Mouse (Mus musculus): Measurements from ENCODE around the gene Pex11b. TPM values are rescaled to one million over a fixed set of nuclear protein-coding genes. Genes with fewer than 3 reads are reported as not detected.
A peak's percentile ranks its signal among the peaks of the same experiment; 100 is the strongest.

Gene Pex11b
- polyA plus RNA-seq, 1 experiment from 2014 or later: 42.2 TPM

DNA sequence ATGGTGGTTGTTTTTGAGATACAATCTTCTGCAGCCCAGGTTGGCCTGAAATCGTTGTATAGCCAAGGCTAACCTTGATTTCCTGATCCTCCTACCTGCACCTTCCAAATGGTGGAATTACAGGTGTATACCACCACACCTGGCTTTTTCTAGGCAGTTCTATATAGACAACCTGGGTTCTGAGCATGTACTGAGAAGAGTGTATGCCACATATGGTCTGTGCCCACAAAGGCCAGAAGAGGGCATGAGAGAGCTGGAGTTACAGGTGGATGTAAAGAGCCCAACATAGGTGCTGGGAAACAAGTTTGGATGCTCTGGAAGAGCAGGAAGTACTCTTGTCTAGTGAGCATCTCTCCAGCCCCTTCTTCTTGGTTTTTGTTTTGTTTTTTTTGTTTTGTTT is 32.1 kb downstream of the Pex11b start:
- H3K27ac ChIP-seq: no peak overlapping the region
- H3K4me3 ChIP-seq (replicated peaks): no peak overlapping the region
- H3K9me3 ChIP-seq: no peaks in the 10 kb centered on the region
- H3K4me1 ChIP-seq (replicated peaks): peaks cover 13% of the 10 kb centered on the region; the same call in 1 of the 2 replicates
- no peaks in the 10 kb centered on the region for H3K27me3 ChIP-seq (replicated peaks)
- ATAC-seq: no peak
- H3K36me3 ChIP-seq: no peaks in the 10 kb centered on the region
- WGBS: 38% methylated on average over 1 of the region's 1 CpGs
- no peak overlapping the region for H3K4me2 ChIP-seq (replicated peaks)
- H3K9ac ChIP-seq: no peak overlapping the region

DNA sequence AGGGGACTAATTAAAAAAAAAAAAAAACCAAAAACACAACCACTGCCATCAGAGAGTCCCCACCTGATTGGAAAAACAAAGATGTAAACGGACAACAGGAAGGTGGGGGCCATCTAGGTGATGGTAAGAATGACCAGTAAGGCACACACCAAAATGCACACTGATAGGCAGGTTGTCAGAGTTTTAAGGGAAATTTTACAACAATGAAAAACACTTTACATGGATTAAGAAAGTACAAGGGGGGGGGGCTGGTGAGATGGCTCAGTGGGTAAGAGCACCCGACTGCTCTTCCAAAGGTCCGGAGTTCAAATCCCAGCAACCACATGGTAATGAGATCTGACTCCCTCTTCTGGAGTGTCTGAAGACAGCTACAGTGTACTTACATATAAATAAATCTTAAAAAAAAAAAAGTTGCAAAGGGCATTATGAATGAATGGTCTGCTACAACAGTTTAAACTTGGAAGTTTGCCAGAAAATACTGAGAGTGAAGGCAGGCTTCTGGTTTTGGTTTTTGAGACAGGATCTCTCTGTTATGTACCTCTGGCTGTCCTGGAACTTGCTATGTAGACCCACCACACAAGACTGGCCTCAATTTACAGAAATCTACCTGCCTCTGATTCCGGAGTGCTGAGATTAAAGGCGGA is 33.4 kb downstream of the Pex11b start:
- no peaks in the 10 kb centered on the region for H3K9me3 ChIP-seq
- ATAC-seq: no peak
- H3K27ac ChIP-seq: no peak overlapping the region
- no peaks in the 10 kb centered on the region for H3K36me3 ChIP-seq
- H3K4me2 ChIP-seq (replicated peaks): no peak overlapping the region
- no peak overlapping the region for H3K4me3 ChIP-seq (replicated peaks)
- no peak overlapping the region for H3K9ac ChIP-seq
- WGBS: 88% methylated on average over 5 of the region's 5 CpGs
- H3K4me1 ChIP-seq (replicated peaks): peaks cover 8% of the 10 kb centered on the region; the same call in 1 of the 2 replicates
- H3K27me3 ChIP-seq (replicated peaks): no peaks in the 10 kb centered on the region

DNA sequence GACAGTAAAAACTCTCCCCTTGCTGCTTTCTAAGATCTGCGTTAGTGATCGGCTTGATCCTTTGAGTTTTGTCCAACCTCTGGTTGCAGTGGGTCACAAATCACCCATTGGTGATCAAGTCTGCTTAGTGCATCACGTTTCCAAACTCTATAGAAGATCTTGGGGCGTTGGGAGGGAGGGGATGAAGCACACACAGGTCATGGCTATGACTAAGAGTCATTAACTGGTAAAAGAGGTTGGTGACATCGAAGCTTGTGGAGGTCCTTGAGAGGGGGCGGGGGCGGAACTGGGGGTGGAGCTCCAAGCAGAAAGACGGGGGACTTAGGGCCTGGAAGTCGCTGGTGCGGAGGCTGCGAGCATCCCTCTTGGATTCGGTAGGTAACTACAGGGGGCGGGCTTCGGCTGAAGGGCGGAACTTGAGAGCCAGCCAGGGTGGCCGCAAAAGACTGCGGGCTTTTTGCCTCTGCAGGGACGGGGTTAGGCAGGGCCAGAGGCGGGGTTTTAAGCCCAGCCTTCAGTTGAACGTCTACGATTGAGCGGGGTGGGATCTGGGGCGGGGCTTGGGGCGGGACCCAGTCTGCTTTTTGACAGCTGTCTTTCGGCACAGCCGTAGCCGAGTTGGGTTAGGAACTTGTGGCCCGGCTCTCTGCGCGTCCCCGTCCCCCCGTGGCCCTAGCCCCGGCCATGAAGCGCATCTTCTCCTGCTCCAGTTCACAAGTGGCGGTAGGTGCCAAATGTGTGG is 34.7 kb downstream of the Pex11b start, which contains the start of gene Ankrd35:
Ankrd35 (plus strand) TSS at position 405 of the 742 bp plus-strand sequence.
- Histone ChIP-seq H3K4me1 (replicated peaks) (peaks cover 8% of the 10 kb centered on the region; the same call in 1 of the 2 replicates), H3K9ac (peak within 1 kb of the TSS; percentile 12), H3K9me3 (no peaks in the 10 kb centered on the region), H3K4me3 (replicated peaks) (peak within 1 kb of the TSS; percentile 39), H3K36me3 (no peaks in the 10 kb centered on the region), H3K27ac (no peak within 1 kb of the TSS), H3K27me3 (replicated peaks) (no peaks in the 10 kb centered on the region), H3K4me2 (replicated peaks) (peak within 1 kb of the TSS; percentile 87)
- WGBS: 6% methylated on average over 35 of the region's 35 CpGs
- ATAC-seq: peak; percentile 94

DNA sequence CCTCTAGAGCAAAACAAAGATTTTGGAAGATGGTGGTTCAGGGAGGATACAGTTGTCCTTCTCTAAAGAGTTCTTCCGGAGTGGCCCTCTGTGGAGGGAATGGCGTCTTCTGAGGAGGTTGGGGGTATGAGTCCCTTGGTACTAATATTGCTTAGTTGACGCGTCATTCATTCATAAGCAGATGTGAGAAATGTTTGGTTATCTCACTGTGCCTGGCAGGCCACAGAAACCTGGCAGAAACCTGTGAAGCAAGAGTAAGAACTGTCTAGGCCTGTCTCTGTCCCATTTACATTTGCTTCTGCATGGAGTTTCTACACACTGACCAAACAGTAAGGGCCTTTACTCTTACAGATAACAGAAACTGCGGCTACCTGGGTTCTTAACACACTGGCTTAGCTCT is 36.3 kb downstream of the Pex11b start:
- Histone ChIP-seq H3K27ac (no peak overlapping the region), H3K27me3 (replicated peaks) (no peaks in the 10 kb centered on the region), H3K9me3 (no peaks in the 10 kb centered on the region), H3K36me3 (no peaks in the 10 kb centered on the region), H3K4me1 (replicated peaks) (peaks cover 12% of the 10 kb centered on the region; the same call in 1 of the 2 replicates), H3K4me2 (replicated peaks) (no peak overlapping the region), H3K4me3 (replicated peaks) (no peak overlapping the region), H3K9ac (no peak overlapping the region)
- 94% methylated on average over 5 of the region's 5 CpGs for WGBS
- ATAC-seq: no peak

DNA sequence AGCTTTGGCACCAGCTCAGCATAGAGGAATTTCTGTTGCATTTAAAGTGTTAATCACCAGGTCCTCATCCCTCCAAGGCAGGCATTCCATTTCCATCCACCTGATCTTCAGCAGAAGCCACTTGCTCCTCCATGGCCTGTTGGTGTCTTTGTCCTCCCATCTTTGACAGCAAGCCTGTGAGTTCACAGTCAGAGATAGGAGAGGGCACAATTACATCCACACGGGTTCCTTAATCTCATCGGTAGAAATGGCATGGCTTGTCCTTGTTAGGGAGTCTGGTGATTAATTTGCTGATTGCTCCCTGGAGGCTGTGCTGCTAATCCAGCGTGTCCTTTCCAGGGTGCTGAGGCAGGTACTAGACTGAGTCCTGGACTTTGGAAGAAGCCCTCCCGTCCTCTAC is 38.3 kb downstream of the Pex11b start:
- Histone ChIP-seq H3K4me3 (replicated peaks) (no peak overlapping the region), H3K9me3 (no peaks in the 10 kb centered on the region), H3K4me1 (replicated peaks) (peaks cover 12% of the 10 kb centered on the region; the same call in 1 of the 2 replicates), H3K36me3 (no peaks in the 10 kb centered on the region), H3K27me3 (replicated peaks) (no peaks in the 10 kb centered on the region), H3K27ac (no peak overlapping the region), H3K9ac (no peak overlapping the region), H3K4me2 (replicated peaks) (no peak overlapping the region)
- no peak for ATAC-seq
- WGBS: 78% methylated on average over 4 of the region's 4 CpGs

DNA sequence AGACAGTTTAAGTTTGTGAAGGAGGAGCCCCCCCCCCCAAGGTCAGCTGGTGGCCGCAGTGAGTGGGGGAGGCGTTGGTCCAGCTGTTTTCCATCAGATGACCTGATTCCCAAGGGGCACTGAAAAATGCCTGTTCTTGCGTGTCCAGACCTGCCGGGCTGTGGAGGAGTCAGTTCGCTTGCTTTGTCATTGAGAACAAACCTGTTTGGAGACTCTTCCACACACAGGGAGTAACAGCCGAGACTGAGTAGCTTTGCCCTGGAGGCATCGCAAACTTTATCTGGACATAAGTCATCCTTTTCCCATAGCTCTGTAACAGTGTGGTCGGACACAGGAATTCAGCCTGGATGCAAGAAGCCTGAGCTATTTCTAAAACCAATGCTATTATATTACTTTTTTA is 39.3 kb downstream of the Pex11b start:
- H3K4me3 ChIP-seq (replicated peaks): no peak overlapping the region
- 37% methylated on average over 8 of the region's 8 CpGs for WGBS
- H3K4me2 ChIP-seq (replicated peaks): no peak overlapping the region
- H3K36me3 ChIP-seq: no peaks in the 10 kb centered on the region
- no peak for ATAC-seq
- no peaks in the 10 kb centered on the region for H3K27me3 ChIP-seq (replicated peaks)
- no peak overlapping the region for H3K27ac ChIP-seq
- peaks cover 12% of the 10 kb centered on the region; the same call in 1 of the 2 replicates for H3K4me1 ChIP-seq (replicated peaks)
- no peak overlapping the region for H3K9ac ChIP-seq
- H3K9me3 ChIP-seq: no peaks in the 10 kb centered on the region

DNA sequence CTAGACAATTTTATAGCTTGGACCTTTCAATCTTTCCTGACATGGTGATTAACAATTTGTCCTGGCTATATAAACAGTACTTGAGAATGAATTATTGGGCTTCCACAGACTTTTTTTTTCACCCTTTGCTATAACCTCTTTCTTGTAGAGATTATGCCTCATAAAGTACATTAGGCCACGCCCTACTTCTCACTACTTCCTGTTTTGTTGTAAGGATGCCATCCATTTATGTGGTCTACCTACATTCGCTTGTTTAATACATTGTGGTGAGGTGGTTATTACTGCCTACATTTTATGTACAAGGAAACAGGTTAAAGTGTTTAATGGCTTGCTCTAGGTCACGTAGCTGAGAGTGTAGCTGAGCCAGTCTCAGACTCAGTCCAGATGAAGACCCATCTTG is 40.0 kb downstream of the Pex11b start:
- no peaks in the 10 kb centered on the region for H3K9me3 ChIP-seq
- no peak overlapping the region for H3K4me2 ChIP-seq (replicated peaks)
- H3K4me3 ChIP-seq (replicated peaks): no peak overlapping the region
- H3K27me3 ChIP-seq (replicated peaks): no peaks in the 10 kb centered on the region
- ATAC-seq: 0 out of 2 replicates have a peak, but pooled peaks have one; percentile 3
- H3K9ac ChIP-seq: no peak overlapping the region
- H3K4me1 ChIP-seq (replicated peaks): peaks cover 12% of the 10 kb centered on the region; the same call in 1 of the 2 replicates
- 71% methylated on average over 3 of the region's 3 CpGs for WGBS
- no peaks in the 10 kb centered on the region for H3K36me3 ChIP-seq
- H3K27ac ChIP-seq: no peak overlapping the region

DNA sequence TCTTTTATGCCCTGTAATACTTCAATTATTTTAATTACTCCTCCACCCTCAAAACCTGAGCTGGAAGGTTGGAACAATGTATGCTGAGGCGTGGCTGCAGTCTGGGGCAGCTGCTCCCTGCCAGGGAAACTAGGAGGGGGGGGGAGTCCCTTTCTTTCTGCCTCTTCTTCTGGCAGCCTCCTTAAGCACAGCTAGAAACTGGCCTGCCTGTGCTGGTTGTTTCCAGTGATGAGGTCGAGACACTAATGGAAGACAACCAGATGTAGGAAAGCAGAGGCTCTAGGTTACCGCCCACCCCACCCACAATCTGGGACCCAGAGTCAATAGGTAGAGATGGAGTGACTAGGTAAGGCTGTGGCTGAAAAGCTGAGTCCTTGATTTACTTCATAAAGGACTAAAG is 40.5 kb downstream of the Pex11b start:
- 55% methylated on average over 3 of the region's 3 CpGs for WGBS
- ATAC-seq: peak; percentile 22
- no peak overlapping the region for H3K9ac ChIP-seq
- no peak overlapping the region for H3K27ac ChIP-seq
- H3K4me3 ChIP-seq (replicated peaks): no peak overlapping the region
- no peaks in the 10 kb centered on the region for H3K36me3 ChIP-seq
- 0 out of 2 replicates have a peak, but pooled peaks cover 2% of the 10 kb centered on the region for H3K27me3 ChIP-seq (replicated peaks)
- no peaks in the 10 kb centered on the region for H3K9me3 ChIP-seq
- H3K4me1 ChIP-seq (replicated peaks): 0 out of 2 replicates have a peak, but pooled peaks cover 7% of the 10 kb centered on the region
- H3K4me2 ChIP-seq (replicated peaks): no peak overlapping the region

DNA sequence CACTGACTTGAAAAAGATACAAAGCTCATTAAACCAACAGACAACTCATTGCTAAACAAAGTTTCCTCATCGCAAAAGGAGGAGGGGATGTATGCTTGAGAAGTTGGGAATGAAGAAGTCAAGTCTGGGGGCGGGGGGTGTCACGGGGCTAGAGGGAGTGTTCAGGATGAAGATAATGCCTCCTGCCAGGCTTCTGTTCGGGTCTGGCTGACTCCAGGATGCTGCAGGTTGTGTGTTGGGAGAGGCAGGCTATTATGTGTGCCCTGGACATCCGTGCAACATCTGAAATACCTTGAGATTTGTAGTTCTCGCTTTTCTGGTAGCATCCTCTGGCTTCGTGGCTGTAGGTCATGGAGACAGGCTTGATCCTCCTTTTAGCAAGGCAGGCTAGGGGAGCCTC is 43.3 kb downstream of the Pex11b start:
- WGBS: 68% methylated on average over 7 of the region's 7 CpGs
- no peak for ATAC-seq
- Histone ChIP-seq H3K9ac (no peak overlapping the region), H3K4me3 (replicated peaks) (no peak overlapping the region), H3K4me2 (replicated peaks) (no peak overlapping the region), H3K36me3 (no peaks in the 10 kb centered on the region), H3K9me3 (no peaks in the 10 kb centered on the region), H3K27ac (no peak overlapping the region), H3K4me1 (replicated peaks) (0 out of 2 replicates have a peak, but pooled peaks cover 7% of the 10 kb centered on the region), H3K27me3 (replicated peaks) (0 out of 2 replicates have a peak, but pooled peaks cover 2% of the 10 kb centered on the region)

DNA sequence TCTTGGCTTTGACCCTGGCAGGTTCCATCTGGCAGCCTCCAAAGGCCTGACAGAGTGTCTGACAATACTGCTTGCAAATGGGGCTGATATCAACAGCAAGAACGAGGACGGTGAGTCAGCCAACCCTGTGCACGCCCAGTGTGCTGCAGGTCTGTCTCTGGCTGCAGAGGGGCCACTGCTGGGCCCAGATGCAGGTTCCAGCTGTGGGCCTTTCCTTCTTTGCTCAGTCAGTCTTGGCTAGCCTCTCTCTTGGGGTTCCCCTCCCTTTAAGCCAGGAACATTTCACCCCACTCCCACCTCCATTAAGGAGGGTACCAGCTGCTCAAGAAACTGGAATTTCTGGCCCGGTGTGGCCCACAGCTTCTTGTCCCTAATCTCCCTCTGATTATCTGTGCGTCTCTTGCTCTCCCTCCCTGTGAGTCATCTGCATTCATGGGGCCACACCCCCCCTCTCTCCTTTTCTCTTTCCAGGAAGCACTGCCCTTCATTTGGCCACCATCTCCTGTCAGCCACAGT is 44.0 kb downstream of the Pex11b start:
- Histone ChIP-seq H3K9me3 (no peaks in the 10 kb centered on the region), H3K4me1 (replicated peaks) (0 out of 2 replicates have a peak, but pooled peaks cover 7% of the 10 kb centered on the region), H3K4me2 (replicated peaks) (no peak overlapping the region; the same call in 1 of the 2 replicates), H3K36me3 (no peaks in the 10 kb centered on the region), H3K27me3 (replicated peaks) (peaks cover 2% of the 10 kb centered on the region; the same call in 1 of the 2 replicates), H3K9ac (no peak overlapping the region), H3K27ac (0 out of 2 replicates have a peak overlapping the region, but pooled peaks have one; percentile 38), H3K4me3 (replicated peaks) (no peak overlapping the region)
- WGBS: 25% methylated on average over 5 of the region's 5 CpGs
- ATAC-seq: peak; percentile 81

DNA sequence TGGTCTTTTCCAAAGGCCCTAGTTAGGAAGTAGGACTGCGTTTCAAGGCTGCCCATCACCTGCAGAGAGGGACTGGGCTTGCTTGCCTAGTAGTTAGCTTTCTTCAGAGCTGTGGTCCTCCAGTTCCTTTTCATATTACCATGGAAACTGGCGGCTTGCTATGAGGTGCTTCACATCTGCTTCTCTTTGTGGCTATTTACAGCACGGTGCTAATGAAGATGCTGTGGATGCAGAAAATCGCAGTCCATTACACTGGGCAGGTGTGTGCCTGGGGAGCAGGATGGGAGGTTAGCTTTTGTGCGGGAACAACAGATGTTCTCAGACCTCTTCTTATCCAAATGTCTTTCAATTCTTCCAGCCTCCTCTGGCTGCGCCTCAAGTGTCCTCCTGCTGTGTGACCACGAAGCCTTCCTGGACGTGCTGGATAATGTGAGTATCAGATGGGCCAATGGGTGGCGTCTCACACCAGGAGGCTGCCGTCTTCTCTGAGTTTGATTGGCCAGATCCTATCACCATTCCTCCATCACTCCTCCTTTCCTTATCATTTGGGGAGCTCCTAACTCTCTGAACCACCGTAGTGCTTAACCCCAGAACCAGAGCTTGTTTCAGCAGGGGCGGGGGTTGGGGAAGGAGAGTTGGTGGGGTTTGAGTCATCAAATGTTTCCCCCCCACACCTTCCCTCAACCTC is 45.2 kb downstream of the Pex11b start:
- ATAC-seq: no peak
- Histone ChIP-seq H3K36me3 (no peaks in the 10 kb centered on the region), H3K4me2 (replicated peaks) (no peak overlapping the region), H3K27ac (no peak overlapping the region), H3K4me1 (replicated peaks) (0 out of 2 replicates have a peak, but pooled peaks cover 4% of the 10 kb centered on the region), H3K4me3 (replicated peaks) (no peak overlapping the region), H3K9me3 (no peaks in the 10 kb centered on the region), H3K9ac (no peak overlapping the region), H3K27me3 (replicated peaks) (peaks cover 10% of the 10 kb centered on the region)
- 33% methylated on average over 12 of the region's 12 CpGs for WGBS

DNA sequence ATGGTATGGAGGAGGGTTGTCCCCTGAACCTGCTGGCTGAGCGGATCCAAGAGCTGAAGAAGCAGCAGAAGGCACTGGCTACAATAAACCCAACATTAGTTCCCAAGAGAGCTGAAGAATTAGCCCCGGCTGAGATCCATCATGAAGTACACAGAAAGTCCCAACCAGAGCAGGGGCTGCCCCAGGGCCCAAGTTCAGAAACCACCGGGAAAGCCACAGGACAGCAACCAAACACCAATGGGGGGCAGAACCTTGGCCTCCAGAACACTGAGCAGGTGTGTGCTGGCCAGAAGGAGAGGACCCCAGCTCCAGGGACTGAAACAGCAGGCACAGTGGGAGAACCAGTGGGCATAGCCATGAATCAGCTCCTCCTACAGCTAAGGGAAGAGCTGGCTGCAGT is 48.3 kb downstream of the Pex11b start:
- no peak overlapping the region for H3K4me2 ChIP-seq (replicated peaks)
- no peak overlapping the region for H3K4me3 ChIP-seq (replicated peaks)
- H3K4me1 ChIP-seq (replicated peaks): no peaks in the 10 kb centered on the region
- WGBS: 85% methylated on average over 3 of the region's 3 CpGs
- peaks cover 10% of the 10 kb centered on the region for H3K27me3 ChIP-seq (replicated peaks)
- no peak overlapping the region for H3K27ac ChIP-seq
- ATAC-seq: no peak
- H3K9me3 ChIP-seq: no peaks in the 10 kb centered on the region
- H3K9ac ChIP-seq: no peak overlapping the region
- H3K36me3 ChIP-seq: no peaks in the 10 kb centered on the region

Data from intestine, embryonic 15.5 days (tissue).